Mouse (Mus musculus) adrenal gland, adult 2 months (tissue): ENCODE data around the gene Arv1. TPM values are rescaled to one million over a fixed set of nuclear protein-coding genes. Genes with fewer than 3 reads are reported as not detected.

Experiments used
- DNase-seq: peaks from one replicate; pipeline ENCODE4 v3.0.0; 2021
- long read RNA-seq: library from polyadenylated mRNA; stranded (forward); transcript quantifications from one replicate; pipeline ENCODE4 v2.0.0, GENCODE M21; 2021
- polyA plus RNA-seq: library from polyadenylated mRNA; depleted of rRNA; stranded (reverse); fragments of >200 nt; gene quantifications from 2 replicates; pipeline ENCODE4 v1.2.3, GENCODE M21; 2012; rRNA removed
- total RNA-seq, 2 experiments: library from RNA; stranded (reverse); gene quantifications; 2 replicates each; pipeline ENCODE4 v1.2.3; 2021

Gene Arv1
- 10 to 100 TPM in 1 of 2 experiments, 1 to 10 TPM in 1; 9.2 to 10.7 TPM for total RNA-seq
- 12.8 and 13.9 TPM in 2 replicates for polyA plus RNA-seq
- long read RNA-seq, partial matches to known transcripts, result 1 of 4 reads
- long read RNA-seq, other reads (novel, unspliced or antisense), result 0 of 4 reads

DNA sequence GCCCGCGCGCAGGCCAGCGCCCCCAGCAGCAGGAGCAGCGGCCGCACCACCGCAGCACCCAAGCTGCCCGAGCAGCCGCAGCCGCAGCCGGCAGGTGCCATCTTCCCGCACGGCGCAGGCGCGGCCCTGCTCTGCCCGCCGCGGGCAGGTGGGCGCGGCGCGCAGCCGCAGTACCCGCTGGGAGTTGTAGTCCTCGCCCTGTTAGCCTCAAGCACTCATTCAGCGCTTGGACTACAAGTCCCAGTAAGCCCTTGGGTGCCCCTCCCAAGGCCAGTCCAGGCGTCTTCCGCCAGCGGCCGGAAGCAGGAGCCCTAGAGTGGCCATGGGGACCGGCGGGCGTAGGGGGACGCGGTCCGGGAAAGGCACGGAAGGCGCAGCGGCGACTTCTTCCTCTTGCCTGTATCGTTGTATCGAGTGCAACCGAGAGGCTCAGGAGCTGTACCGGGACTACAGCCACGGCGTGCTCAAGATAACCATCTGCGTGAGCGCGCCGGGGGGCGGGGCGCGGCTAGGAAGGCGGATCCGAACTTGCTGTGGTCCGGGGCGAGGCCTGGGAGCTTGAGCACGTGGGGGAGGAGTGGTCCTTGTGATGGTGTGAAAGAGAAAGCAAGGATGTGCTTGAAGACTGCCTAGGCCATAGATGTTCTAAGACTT is at the start of gene Arv1, which contains the start of gene Ttc13:
Gene Arv1 (plus strand): TSS at position 278 of the 654 bp plus-strand sequence.
Gene Ttc13 (minus strand): TSS at position 122 of the 654 bp plus-strand sequence.
- DNase-seq, result peak; percentile 98

DNA sequence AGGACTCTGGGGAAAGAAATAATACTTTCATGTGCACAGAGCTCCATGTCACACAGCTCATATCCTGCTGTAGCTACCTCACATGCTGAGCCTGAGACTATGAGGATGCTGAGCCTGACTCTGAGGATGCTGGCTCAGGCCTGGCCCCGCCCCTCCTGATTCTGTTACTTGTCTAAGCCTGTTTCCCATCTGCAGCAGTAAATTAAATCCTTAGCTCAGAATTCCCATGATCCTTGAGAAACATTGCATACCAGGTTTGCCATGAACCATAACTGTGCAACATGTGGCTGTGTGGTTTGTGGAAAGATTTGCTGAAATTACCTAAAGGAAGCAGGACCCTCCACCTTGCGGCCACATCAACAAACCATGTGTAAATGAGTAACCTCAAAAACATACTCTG is 49.6 kb upstream of the Arv1 start:
- DNase-seq, result no peak

DNA sequence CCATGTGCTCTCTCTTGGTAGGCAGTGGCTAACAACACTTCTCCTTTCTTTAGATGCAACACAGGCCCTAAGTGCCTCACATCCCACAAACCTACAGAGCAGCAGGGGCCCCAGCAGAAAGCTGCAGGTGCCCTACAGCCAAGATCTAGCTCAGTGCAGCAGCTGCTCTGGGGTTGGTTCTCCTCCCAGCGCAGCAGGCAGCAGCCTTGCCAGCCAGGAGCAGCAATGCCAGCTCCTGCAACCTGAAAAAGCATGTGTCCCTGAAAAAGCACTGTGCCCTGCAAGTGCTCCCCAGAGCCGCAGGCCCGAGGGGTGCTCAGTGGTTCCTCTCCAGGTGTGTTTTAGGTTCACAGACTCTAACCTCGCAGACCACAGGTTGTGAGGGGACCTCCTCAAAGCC is 45.3 kb upstream of the Arv1 start:
- no peak for DNase-seq

GRCm38 (mm10) chr8:124677078-124677477 is 44.9 kb upstream of the Arv1 start:
- no peak for DNase-seq

DNA sequence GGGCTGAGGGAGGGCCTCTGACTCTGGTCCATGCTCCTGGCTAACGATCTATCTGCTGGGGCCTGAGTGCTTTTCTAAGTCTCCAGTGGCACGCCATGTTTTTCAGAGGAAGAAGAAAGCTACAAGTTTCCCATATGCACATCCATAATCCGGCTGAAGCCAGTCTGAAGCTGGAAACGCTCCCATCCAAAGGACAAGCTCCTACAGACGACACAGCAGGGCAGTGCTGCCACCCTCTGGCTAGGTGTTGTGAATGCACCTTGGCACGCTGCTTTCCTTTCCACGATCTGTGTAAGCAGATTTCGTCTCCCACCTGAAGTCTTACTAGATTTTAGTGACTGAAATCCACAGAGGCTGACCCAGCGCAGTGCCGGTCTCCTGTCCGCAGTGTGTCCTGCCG is 44.5 kb upstream of the Arv1 start:
- DNase-seq, result peak; percentile 82

GRCm38 (mm10) chr8:124678246-124678645 is 43.7 kb upstream of the Arv1 start:
- no peak for DNase-seq

- no peak for DNase-seq
Observed at GRCm38 (mm10) chr8:124681077-124681791, 40.7 kb upstream of the Arv1 start.

- DNase-seq, result no peak
Observed at GRCm38 (mm10) chr8:124681792-124682157, 40.2 kb upstream of the Arv1 start.

DNA sequence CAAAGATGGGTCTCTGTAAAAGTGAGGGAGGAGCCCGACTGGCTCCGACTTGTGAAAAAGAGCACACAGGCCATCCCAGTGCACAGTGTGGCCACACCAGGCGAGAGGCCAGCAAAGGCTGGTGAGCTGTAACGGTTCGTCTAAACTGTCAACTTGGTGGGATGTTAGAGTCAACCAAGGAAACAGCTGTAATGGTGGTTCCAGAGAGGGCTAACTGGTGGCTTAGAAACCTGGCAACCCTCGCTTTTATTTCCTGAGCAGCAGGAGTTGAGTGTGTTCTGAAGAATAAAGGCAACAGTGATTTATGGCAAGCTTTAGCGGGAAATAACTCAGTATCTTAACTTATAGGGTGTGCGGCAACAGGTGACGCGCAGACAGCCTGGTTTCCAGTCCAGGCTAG is 39.7 kb upstream of the Arv1 start:
- no peak for DNase-seq

- no peak for DNase-seq
Observed at GRCm38 (mm10) chr8:124688899-124689298, 33.0 kb upstream of the Arv1 start.

- no peak for DNase-seq
Observed at GRCm38 (mm10) chr8:124691706-124692105, 30.2 kb upstream of the Arv1 start.

- DNase-seq, result no peak
Observed at GRCm38 (mm10) chr8:124695424-124696100, 26.4 kb upstream of the Arv1 start.

GRCm38 (mm10) chr8:124700271-124700670 is 21.7 kb upstream of the Arv1 start:
- DNase-seq, result no peak

- DNase-seq, result no peak
Observed at GRCm38 (mm10) chr8:124701023-124701422, 20.9 kb upstream of the Arv1 start.

GRCm38 (mm10) chr8:124702183-124702582 is 19.8 kb upstream of the Arv1 start:
- no peak for DNase-seq

DNA sequence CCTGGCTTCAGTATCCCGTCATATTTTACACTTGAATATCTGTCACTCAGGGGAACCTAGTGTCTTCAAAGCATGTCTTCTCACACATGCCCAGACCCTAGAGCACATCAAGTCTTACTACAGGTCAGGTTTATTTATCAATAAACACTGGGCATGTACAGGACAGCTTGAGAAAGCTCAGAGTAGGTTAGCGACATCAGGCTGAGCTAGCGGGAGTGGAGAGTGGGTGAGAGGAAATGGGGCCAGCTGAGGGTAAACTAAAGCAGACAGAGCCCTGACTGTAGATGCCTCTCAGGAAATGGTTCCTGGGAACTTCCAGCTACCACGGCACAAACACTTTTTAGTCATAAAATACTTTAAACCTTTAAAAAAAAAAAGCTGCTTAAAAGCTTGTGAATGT is 18.4 kb upstream of the Arv1 start:
- DNase-seq, result no peak

DNA sequence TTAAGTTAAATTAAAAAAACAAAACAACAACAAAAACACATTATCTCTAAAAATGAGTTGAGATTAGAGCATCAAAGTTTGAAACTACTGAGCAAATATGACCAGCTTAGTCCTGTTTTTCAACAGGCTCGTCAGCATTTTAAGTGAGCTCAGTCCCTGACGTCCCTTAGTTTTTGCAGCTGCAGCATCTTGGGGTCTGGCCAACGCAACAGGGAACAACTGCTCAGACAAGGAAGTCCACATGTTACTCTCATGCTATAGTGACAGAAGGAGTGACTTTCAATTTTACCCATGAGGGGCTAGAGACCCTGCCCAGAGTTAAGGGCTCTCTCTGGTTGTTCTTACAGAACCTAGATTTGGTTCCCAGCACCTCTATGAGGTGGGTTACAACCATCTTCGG is 17.6 kb upstream of the Arv1 start:
- no peak for DNase-seq

DNA sequence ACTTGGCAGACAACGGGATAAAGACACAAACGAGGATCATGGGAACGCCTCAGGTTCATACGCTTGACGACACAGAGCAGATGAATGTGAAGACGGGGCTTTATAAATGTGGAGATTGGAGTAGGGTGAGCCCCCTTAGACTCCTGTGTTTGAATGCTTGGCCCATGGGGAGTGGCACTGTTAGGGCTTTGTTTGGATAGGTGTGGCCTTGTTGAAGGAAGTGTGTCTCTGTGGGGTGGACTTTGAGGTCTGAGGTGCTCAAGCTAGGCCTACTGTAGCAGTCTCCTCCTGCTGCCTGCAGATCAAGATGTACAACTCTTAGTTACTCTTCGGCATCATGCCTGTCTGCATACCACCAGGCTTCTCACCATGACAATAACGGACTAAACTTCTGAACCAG is 16.1 kb upstream of the Arv1 start:
- DNase-seq, result no peak

DNA sequence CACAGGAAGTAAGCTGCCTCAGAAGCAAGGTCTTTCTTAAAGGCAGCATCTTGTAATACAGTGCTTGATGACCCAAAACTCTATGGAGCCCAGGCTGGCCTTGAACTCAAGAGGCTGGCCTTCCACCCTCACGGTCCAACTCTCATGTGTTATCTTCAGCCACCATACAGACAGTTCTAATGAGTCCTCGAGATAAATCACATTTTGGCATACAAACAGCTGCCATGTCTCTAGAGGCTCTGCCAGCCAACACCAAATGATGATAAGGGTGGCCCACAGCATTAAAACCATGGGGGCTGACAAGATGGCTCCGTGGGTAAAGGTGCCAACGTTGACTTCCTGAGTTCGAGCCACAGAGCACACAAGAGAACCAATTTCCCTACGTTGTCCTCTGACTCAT is 8.7 kb upstream of the Arv1 start:
- no peak for DNase-seq

- DNase-seq, result no peak
Observed at GRCm38 (mm10) chr8:124715736-124716135, 6.2 kb upstream of the Arv1 start.

GRCm38 (mm10) chr8:124720133-124720532 is 1.8 kb upstream of the Arv1 start:
- DNase-seq, result no peak

- no peak for DNase-seq
Observed at GRCm38 (mm10) chr8:124720938-124721861, 739 bp upstream of the Arv1 start.
